Mouse (Mus musculus) lung, embryonic 14.5 days (tissue): Measurements from ENCODE around the gene Acta1. TPM values are rescaled to one million over a fixed set of nuclear protein-coding genes. Genes with fewer than 3 reads are reported as not detected.

Source experiments
- ATAC-seq: fragments of 200-750 bp; cut with Nextera tagmentation; 2 replicates; pipeline ENCODE4 v1.8.0; 2017; ENCODE audit warnings: mild to moderate bottlenecking, moderate TSS enrichment, moderate library complexity; ENCODE audit not compliant: insufficient read depth
- DNase-seq: peaks from one replicate; pipeline ENCODE4 v3.0.0-alpha.2; 2015
- H3K27ac ChIP-seq: fragments of 300-500 bp; sonication (generic); 2 replicates; pipeline ENCODE4 v1.5.1; 2014; ENCODE audit warnings: low read depth, mild to moderate bottlenecking, moderate library complexity
- H3K27me3 ChIP-seq: fragments of 300-500 bp; sonication (generic); 2 replicates; pipeline ENCODE4 v1.6.1; 2014; ENCODE audit warnings: low read length, control low read depth; ENCODE audit not compliant: insufficient read depth
- H3K36me3 ChIP-seq: fragments of 300-500 bp; sonication (generic); 2 replicates; pipeline ENCODE4 v1.6.1; 2014; ENCODE audit warnings: control low read depth; ENCODE audit not compliant: insufficient read depth
- H3K4me1 ChIP-seq: fragments of 300-500 bp; sonication (generic); 2 replicates; pipeline ENCODE4 v1.6.1; 2014; ENCODE audit warnings: antibody characterized with exemption, control low read depth; ENCODE audit not compliant: insufficient read depth
- H3K4me2 ChIP-seq: fragments of 300-500 bp; sonication (generic); 2 replicates; pipeline ENCODE4 v1.6.1; 2014; ENCODE audit warnings: mild to moderate bottlenecking
- H3K4me3 ChIP-seq: fragments of 300-500 bp; sonication (generic); 2 replicates; pipeline ENCODE4 v1.5.1; 2014; ENCODE audit warnings: low read depth, low read length
- H3K9ac ChIP-seq: fragments of 300-500 bp; sonication (generic); 2 replicates; pipeline ENCODE4 v1.6.1; 2014
- H3K9me3 ChIP-seq: fragments of 300-500 bp; sonication (generic); 2 replicates; pipeline ENCODE4 v1.6.1; 2016; ENCODE audit warnings: low read depth, low read length, control low read depth
- CTCF ChIP-seq: IDR thresholded peaks from 2 replicates; pipeline ENCODE4 v1.5.1; 2016; ENCODE audit warnings: antibody characterized with exemption, low read depth
- WGBS: fragments of 180-500 bp; shearing (Covaris S2); extraction: QIAGEN DNeasy Blood & Tissue Kit; methylation state at CpG from one replicate; pipeline ENCODE4 v1.1.7; 2014; 5-methylcytosine and 5-hydroxymethylcytosine counted together
- polyA plus RNA-seq: library from polyadenylated mRNA; unstranded; fragments of >200 nt; fragmentation: Nextera tagmentation; extraction: Ambion mirVana; gene quantifications from 2 replicates; pipeline ENCODE4 v1.2.1, GENCODE M21; 2014

Gene Acta1
- polyA plus RNA-seq, 1 experiment from 2014 or later, result 0.99 TPM

- WGBS, result 87% methylated on average over 12 of the region's 12 CpGs
- Histone ChIP-seq H3K27ac (no peak overlapping the region), H3K9ac (no peak overlapping the region), H3K4me2 (no peak overlapping the region), H3K36me3 (no peaks in the 10 kb centered on the region), H3K9me3 (no peaks in the 10 kb centered on the region), H3K4me3 (no peak overlapping the region), H3K27me3 (no peaks in the 10 kb centered on the region), H3K4me1 (no peaks in the 10 kb centered on the region)
- DNase-seq (no peak), ATAC-seq (no peak)
- TF ChIP-seq CTCF, result no peak
These were observed 48.0 kb downstream of the Acta1 start for GRCm38 (mm10) chr8:123846509-123846908.

- DNase-seq (no peak), ATAC-seq (no peak)
- no peaks in the 10 kb centered on the region for H3K27me3 ChIP-seq
- no peaks in the 10 kb centered on the region for H3K36me3 ChIP-seq
- no peak overlapping the region for H3K27ac ChIP-seq
- no peak overlapping the region for H3K4me3 ChIP-seq
- TF ChIP-seq CTCF, result no peak
- no peak overlapping the region for H3K4me2 ChIP-seq
- WGBS, result 88% methylated on average over 10 of the region's 10 CpGs
- no peaks in the 10 kb centered on the region for H3K4me1 ChIP-seq
- no peaks in the 10 kb centered on the region for H3K9me3 ChIP-seq
- no peak overlapping the region for H3K9ac ChIP-seq
These were observed 48.6 kb downstream of the Acta1 start for GRCm38 (mm10) chr8:123845991-123846390.

GRCm38 (mm10) chr8:123845114-123845513 is 49.4 kb downstream of the Acta1 start:
- H3K9ac ChIP-seq, result no peak overlapping the region
- H3K27ac ChIP-seq, result no peak overlapping the region
- ATAC-seq (no peak), DNase-seq (no peak)
- H3K4me2 ChIP-seq, result no peak overlapping the region
- H3K4me3 ChIP-seq, result no peak overlapping the region
- no peaks in the 10 kb centered on the region for H3K4me1 ChIP-seq
- no peaks in the 10 kb centered on the region for H3K27me3 ChIP-seq
- H3K36me3 ChIP-seq, result no peaks in the 10 kb centered on the region
- H3K9me3 ChIP-seq, result no peaks in the 10 kb centered on the region
- TF ChIP-seq CTCF, result no peak
- WGBS, result 81% methylated on average over 13 of the region's 13 CpGs

DNA sequence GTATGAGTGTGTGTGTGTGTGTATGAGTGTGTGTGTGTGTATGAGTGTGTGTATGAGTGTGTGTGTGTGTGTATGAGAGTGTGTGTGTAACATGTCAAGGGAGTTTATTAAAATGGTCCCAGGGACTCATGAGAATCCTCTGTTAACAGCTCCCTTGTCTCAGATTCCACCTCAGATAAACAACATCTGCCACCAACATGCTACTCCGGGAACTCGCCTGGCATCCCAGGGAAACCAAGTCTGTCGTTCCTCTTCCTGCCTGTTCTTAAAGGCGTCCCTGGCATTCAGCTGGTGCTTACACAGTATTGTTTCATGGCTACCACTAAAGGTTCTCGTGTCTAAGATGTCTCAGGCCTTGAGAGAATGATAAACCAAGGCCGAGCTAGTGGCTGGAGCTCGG is 50.2 kb downstream of the Acta1 start:
- no peak for TF ChIP-seq CTCF
- Histone ChIP-seq H3K9ac (no peak overlapping the region), H3K27ac (no peak overlapping the region), H3K4me2 (no peak overlapping the region), H3K9me3 (no peaks in the 10 kb centered on the region), H3K36me3 (no peaks in the 10 kb centered on the region), H3K4me1 (no peaks in the 10 kb centered on the region), H3K4me3 (no peak overlapping the region), H3K27me3 (no peaks in the 10 kb centered on the region)
- no peak for ATAC-seq
- no peak for DNase-seq
- WGBS, result 77% methylated on average over 7 of the region's 7 CpGs

GRCm38 (mm10) chr8:123842086-123842485 is 52.5 kb downstream of the Acta1 start:
- WGBS, result 86% methylated on average over 12 of the region's 12 CpGs
- Histone ChIP-seq H3K27me3 (no peaks in the 10 kb centered on the region), H3K36me3 (no peaks in the 10 kb centered on the region), H3K9ac (no peak overlapping the region), H3K4me3 (no peak overlapping the region), H3K9me3 (no peaks in the 10 kb centered on the region), H3K4me1 (no peaks in the 10 kb centered on the region), H3K4me2 (no peak overlapping the region), H3K27ac (no peak overlapping the region)
- ATAC-seq (no peak), DNase-seq (no peak)
- no peak for TF ChIP-seq CTCF

Other genes with a start within 250 kb of the Acta1 start
- 12.3 and 12.9 TPM in 2 replicates for gene Rhou, start 240.8 kb downstream of the Acta1 start, polyA plus RNA-seq
- 30.1 and 32.1 TPM in 2 replicates for gene Rab4a, start 88.8 kb downstream of the Acta1 start, polyA plus RNA-seq
- 5.6 and 7.1 TPM in 2 replicates for gene Ccsap, start 34.5 kb downstream of the Acta1 start, polyA plus RNA-seq
- gene Nup133, start 54.5 kb upstream of the Acta1 start, polyA plus RNA-seq, result 47.8 and 54.4 TPM in 2 replicates
- 17.8 and 18.9 TPM in 2 replicates for gene Abcb10, start 88.4 kb upstream of the Acta1 start, polyA plus RNA-seq
- gene Taf5l, start 126.6 kb upstream of the Acta1 start, polyA plus RNA-seq, result 47.5 and 51.6 TPM in 2 replicates
- 9.0 and 9.2 TPM in 2 replicates for gene Urb2, start 126.8 kb upstream of the Acta1 start, polyA plus RNA-seq